Mouse (Mus musculus): ENCODE data around the gene Snhg11.
"Not testable (repeated sequence)": the region's sequence is repeated elsewhere in the genome, so short reads cannot be mapped to it uniquely, and the experiment has no call there.

Gene Snhg11

DNA sequence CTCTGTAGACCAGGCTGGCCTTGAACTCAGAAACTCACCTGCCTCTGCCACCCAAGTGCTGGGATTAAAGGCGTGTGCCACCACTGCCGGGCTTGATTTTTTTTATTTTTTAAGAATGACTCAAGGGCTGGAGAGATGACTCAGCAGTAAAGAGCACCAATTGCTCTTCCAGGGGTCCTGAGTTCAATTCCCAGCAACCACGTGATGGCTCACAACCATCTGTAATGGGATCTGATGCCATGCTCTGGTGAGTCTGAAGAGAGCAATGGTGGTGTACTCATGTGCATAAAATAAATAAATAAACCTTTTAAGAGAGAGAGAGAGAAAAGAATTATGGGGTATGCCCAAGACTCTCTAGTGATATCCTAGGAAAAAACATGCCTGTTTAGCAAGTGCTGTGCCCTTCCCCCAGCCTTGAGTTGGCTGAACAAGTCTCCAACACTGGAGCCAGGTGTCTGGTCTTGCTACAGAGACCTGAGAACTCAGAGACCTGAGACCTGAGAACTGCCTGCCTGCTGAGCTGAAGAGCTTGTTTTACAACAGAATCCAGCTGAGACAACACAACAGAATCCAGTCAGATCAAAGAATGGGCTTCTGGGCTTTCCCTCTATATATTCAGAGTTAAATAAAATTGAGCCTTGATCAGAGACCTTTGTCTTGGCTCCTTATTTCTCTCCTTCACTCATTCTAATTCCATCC, 5.8 kb upstream of the Snhg11 start:
- in situ Hi-C loops (cut with MboI, MseI): no loop called here

DNA sequence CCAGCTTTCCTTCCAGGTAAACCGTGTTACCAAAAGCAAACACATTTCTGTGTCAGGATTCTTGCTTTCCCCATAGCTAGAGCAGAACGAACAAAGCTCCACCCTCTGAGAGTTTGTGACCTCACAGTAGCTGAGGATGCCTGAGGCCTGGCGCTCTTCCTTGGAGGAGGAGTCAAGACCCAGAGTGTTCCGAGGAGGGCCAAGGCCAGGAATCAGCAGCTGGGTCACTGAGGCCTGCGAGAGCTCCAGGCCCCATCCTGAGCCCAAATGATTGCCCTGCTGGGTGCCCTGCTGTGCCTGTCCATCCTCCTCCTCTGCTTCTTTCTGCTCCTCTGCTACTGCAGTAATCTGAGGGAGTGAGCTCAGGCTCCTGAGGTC, 5.3 kb upstream of the Snhg11 start:
- in situ Hi-C loops (cut with MboI, MseI): no loop called here

GRCm38 (mm10) chr2:158373061-158373460, 2.4 kb upstream of the Snhg11 start:
- in situ Hi-C loops (cut with MboI, MseI): no loop called here

DNA sequence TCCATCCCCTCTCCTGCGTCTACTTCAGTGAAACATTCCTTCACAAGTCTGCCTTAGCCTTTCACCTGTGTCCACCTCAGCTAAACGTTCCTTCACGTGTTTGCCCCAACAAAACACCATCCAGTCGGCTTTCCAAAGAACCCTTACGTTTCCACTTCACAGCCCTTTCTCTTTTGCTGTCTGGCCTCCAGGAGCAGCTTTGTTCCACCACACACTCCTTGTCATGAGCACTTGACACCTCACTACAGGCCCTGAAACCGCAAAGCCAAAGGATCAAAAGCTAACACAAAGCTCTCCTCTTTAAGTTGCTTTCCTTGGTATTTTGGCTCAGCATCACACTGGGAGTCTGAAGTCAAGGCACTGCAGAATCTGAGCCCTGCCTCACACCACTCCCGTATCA, 1.9 kb upstream of the Snhg11 start:
- in situ Hi-C loops (cut with MboI, MseI): no loop called here

DNA sequence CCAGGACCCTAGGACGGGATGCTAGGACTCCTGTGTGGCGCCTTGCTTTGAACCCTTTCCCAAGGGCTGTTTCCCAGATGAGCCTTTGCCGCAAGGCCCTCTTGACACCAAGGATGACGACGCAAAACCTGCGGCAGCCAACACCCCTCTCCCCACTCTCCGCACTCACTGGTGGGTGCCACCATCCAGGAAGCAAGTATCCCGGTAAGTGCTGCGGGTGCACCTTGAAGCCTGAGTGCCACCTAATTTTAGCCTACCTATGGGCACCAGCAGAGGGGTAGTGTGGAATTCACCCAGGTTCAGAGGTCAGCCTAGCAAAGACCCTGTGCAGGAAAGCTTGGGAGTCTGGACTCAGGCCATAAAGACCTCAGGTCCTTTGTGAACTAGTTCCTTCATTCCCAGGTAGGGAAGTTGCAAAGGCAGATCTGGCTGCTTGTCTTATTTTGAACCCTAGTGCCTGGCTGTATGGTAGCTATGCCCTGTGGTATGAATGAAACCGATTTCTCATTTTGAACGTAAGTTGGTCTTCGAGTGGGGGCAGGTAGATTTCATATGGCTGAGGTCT, 767 bp downstream of the Snhg11 start:
- in situ Hi-C loops (cut with MboI, MseI): no loop called here

DNA sequence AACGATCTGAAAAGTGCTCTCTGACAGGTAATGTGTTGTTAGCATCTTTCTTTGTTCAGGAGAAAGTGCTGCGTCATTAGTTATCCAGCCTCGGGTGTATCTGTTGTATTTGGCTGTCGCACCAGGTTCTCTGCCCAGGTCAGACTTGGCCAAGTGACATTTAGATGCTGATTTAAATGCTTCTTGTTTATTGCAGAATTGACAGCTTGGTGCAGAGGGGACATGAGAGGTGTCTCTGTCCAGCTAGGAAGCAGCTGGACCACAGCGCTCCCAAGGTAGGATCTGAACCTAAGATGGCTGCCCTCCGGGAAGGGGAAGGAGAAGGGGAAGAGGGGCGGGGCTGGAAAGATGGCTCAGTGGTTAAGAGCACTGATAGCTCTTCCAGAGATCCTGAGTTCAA, 1.4 kb downstream of the Snhg11 start:
- in situ Hi-C loops (cut with MboI, MseI): no loop called here

GRCm38 (mm10) chr2:158377811-158378210, 2.4 kb downstream of the Snhg11 start:
- in situ Hi-C loops (cut with MboI, MseI): no loop called here

- in situ Hi-C loops (cut with MboI, MseI): no loop called here
Observed at GRCm38 (mm10) chr2:158379354-158380078, 4.1 kb downstream of the Snhg11 start.

DNA sequence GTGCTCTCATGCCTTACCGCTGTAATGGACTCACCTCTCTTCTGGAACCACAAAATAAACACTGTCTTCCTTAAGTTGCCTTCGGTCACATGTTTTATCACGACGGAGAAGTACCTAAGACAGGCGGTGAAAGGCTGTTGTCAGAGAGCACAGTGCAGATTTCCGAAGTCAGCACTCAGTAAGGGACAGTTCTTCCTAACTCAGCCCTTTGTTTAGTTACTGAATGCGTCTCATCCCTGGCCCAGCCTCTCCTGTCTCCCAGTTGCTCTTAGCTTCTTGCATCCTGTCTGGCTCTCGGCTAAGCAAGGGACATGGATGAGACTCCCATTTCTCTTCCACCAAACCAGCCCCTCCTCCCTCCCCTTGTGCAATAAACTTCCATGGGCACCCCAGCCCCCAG, 10.6 kb downstream of the Snhg11 start:
- in situ Hi-C loops (cut with MboI, MseI): no loop called here

DNA sequence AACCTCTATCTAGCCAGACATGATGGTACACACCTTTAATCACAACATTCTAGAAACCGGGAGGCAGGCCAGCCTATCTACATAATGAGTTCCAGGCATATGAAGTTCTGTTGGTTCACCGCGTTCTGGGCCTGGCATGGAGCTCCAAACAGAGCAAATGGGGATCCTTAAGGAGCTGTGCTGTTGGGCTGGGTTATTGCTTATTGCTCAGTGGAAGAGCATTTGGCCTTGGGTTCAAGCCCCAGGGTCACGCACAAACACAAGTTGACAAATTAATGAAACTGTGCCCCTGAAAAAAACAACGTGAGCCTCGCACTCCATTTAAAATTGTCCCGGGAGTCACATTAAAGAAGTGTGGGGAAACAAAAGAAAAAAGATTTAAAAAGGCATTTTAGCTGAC, 14.0 kb downstream of the Snhg11 start:
- in situ Hi-C loops (cut with MboI, MseI): no loop called here

DNA sequence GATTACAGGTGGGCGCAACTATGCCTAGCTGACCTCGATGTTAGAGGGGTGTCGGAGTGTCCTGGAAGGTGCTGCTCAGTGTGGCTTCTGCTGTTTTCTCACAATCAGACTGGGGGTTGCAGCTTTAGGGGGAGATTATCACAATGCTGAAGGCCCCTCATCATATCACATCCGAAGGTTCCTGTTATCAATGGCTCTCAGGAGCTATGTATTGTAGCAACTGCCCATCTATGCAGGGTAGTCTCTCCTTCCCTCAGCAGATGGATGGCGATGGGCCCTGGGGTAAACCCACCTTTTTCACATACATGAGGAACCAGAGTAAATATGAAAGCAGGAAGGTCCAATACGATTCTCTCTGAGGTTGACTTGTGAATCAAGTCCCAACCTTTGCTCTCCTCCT, 20.9 kb downstream of the Snhg11 start:
- in situ Hi-C loops (cut with MboI, MseI): no loop called here

- in situ Hi-C loops (cut with MboI, MseI): not testable (repeated sequence)
Observed at GRCm38 (mm10) chr2:158397140-158397539, 21.7 kb downstream of the Snhg11 start.

DNA sequence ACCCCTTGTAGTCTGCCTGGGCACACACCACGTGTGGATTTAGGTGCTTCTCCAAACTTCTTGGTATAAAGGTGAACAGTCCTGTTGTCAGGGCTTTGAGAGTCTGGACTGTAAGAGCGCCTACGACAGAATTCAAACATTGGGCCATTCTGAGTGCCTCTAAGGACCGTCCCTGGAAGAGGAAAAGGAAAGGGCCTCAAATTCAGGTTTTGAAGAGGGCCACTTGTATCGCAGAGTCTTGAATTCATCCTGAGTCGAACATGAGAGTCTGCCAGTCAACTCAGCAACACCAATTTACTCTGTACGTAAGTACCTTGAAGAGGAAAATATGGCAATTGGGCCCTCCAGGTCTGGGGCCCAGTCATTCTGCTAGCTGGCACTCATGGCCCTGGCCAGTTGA, 27.5 kb downstream of the Snhg11 start:
- in situ Hi-C loops (cut with MboI, MseI): no loop called here

GRCm38 (mm10) chr2:158408997-158409594, 33.7 kb downstream of the Snhg11 start:
- in situ Hi-C loops (cut with MboI, MseI): no loop called here

GRCm38 (mm10) chr2:158409595-158410021, 34.2 kb downstream of the Snhg11 start, which contains the start of gene Ralgapb:
Ralgapb (plus strand) TSS chr2:158409848.
- in situ Hi-C loops (cut with MboI, MseI): no loop called here

- in situ Hi-C loops (cut with MboI, MseI): no loop called here
Observed at GRCm38 (mm10) chr2:158410022-158411014, 34.9 kb downstream of the Snhg11 start.

GRCm38 (mm10) chr2:158413240-158413639, 37.8 kb downstream of the Snhg11 start:
- in situ Hi-C loops (cut with MboI, MseI): no loop called here

- in situ Hi-C loops (cut with MboI, MseI): no loop called here
Observed at GRCm38 (mm10) chr2:158415826-158416225, 40.4 kb downstream of the Snhg11 start.

GRCm38 (mm10) chr2:158418663-158419062, 43.2 kb downstream of the Snhg11 start:
- in situ Hi-C loops (cut with MboI, MseI): no loop called here
